Mouse (Mus musculus) lung, adult 2 months (tissue): ENCODE measurements around the gene Mrpl34. TPM values are rescaled to one million over a fixed set of nuclear protein-coding genes. Genes with fewer than 3 reads are reported as not detected.
A peak's percentile ranks its signal among the peaks of the same experiment; 100 is the strongest.

Source experiments
- DNase-seq: peaks from one replicate; pipeline ENCODE4 v3.0.0; 2022
- H3K4me1 ChIP-seq: fragments of 200-500 bp; 2 replicates; pipeline ENCODE4 v1.6.1; 2011; ENCODE audit warnings: low read length; ENCODE audit not compliant: control insufficient read depth, insufficient read depth
- H3K4me3 ChIP-seq: fragments of 200-500 bp; replicated peaks from 2 replicates; pipeline ENCODE3; 2011; ENCODE audit warnings: low read depth, mild to moderate bottlenecking, control low read depth, low read length; ENCODE audit errors: extremely low read depth
- CTCF ChIP-seq: fragments of 200-500 bp; IDR thresholded peaks from 2 replicates; pipeline ENCODE4 v1.5.1; 2011; ENCODE audit warnings: mild to moderate bottlenecking, low read length, control low read depth; ENCODE audit not compliant: insufficient read depth
- POLR2A ChIP-seq: fragments of 200-500 bp; IDR thresholded peaks from 2 replicates; pipeline ENCODE4 v1.6.1; 2011; ENCODE audit warnings: low read depth, mild to moderate bottlenecking, control low read depth, low read length, borderline replicate concordance; ENCODE audit errors: extremely low read depth
- WGBS: fragments of 180-500 bp; shearing (Covaris S2); methylation state at CpG from one replicate; pipeline ENCODE4 v1.1.7; 2018; 5-methylcytosine and 5-hydroxymethylcytosine counted together
- polyA plus RNA-seq: library from polyadenylated mRNA; depleted of rRNA; stranded (reverse); fragments of >200 nt; gene quantifications from 2 replicates; pipeline ENCODE4 v1.2.3, GENCODE M21; 2012

Gene Mrpl34
- polyA plus RNA-seq, 1 experiment: 59.4 TPM

- WGBS: 86% methylated on average over 25 of the region's 25 CpGs
- TF ChIP-seq CTCF (no peak), POLR2A (0 out of 2 replicates have a peak, but pooled peaks have one; percentile 11)
- no peak for DNase-seq
- H3K4me1 ChIP-seq: peaks cover 9% of the 10 kb centered on the region
- H3K4me3 ChIP-seq: no peak overlapping the region
Measured at GRCm38 (mm10) chr8:71474785-71475701, 10.3 kb downstream of the Mrpl34 start.

DNA sequence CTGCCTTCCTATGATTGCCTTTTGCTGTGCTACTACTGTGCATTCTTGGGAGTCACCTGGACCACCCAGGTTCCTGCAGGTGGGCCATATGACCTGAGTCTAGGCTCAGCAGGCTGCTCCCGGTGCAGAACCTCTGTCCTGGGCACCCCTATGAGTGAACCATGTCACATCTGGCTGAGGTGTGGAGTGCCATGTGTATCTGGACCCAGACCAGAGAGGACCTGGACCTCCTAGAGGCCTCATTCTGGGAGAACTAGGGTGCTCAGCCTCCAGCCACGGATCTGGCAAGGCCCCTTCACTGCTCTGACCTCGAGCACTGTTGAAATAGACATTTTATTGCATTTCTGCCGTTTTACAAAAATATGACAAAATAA lies 10.9 kb downstream of the Mrpl34 start:
- peaks cover 3% of the 10 kb centered on the region; the same call in 1 of the 2 replicates for H3K4me1 ChIP-seq
- WGBS: 31% methylated on average over 4 of the region's 4 CpGs
- no peak for DNase-seq
- TF ChIP-seq POLR2A: no peak
- TF ChIP-seq CTCF: no peak
- H3K4me3 ChIP-seq: no peak overlapping the region

DNA sequence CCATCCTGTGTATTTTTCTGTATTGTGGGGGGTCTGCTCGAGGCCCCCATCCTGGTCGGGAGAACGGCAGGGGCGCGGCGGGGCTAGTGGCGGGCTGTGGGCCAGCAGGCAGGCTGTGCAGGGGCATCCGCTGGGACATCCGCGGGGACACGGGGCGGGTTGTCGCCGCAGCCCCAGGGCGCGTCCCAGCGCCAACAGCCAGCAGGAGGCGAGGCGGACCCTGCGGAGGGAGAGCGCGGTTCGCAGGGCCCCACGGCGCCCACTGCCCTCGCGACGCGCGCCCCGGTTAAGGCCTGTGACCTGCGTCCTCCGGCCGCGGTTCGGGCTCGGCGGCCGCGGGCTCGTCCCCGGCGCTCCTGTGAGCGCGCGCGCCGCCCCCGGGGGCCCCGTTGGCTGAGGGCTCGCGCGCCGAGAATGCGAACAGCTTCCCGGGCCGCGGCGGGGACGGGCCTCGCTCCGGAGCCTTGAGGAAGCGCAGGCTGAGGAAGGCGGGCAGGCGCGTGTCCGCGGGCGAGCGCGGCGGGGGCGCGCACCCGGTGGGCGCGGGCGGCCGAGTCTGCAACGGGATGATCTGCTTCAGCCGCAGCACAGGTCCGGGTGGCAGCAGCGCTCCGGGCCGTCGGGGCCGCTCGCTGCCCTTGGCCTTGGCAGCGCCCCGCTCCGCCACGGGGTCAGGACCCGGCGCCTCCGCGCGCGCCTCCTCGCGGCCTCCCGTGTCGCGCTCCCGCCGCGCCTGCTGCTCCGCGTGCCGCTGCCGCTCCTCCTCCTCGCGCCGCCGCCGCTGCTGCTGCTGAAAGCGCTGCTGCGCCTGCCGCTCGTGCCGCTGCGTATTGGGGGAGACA lies 11.6 kb downstream of the Mrpl34 start:
- TF ChIP-seq POLR2A (no peak), CTCF (no peak)
- WGBS: under 1% methylated on average over 119 of the region's 121 CpGs
- peaks cover 3% of the 10 kb centered on the region; the same call in 1 of the 2 replicates for H3K4me1 ChIP-seq
- DNase-seq: peak; percentile 77
- H3K4me3 ChIP-seq: peak overlapping the region; percentile 70

DNA sequence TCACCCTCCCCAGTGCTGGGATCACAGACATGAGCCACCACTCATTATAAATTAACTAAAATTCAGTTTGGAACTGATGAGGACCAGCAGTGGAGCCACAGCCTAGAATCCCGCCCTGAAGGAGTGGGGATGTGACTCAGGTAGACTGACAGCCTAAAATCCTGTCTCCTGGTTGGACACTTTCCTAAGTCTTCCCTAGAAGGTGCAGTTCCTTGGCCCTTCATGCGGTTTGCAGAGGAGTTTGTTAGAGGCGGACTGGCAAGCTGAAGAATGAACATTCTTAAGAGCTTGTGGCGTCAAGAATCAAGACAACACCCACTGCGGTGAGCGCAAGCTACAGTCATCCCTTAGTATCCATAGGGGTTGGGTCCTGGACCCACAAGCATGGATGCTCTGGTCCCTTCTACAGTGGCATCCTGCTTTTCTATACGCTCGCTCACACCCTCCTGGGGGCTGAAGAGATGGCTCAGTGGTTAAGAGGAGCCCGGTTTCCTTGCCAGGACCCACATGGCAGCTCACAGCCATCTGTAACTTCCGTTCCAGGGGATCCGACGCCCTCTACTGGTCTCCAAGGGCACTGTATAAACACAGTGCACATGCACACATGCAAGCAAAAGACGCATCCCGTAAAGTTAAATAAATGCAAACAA lies 12.6 kb downstream of the Mrpl34 start:
- 65% methylated on average over 14 of the region's 14 CpGs for WGBS
- no peak for DNase-seq
- Histone ChIP-seq H3K4me3 (no peak overlapping the region), H3K4me1 (peaks cover 3% of the 10 kb centered on the region; the same call in 1 of the 2 replicates)
- TF ChIP-seq CTCF: peak; percentile 26; the same call in 1 of the 2 replicates
- no peak for TF ChIP-seq POLR2A

GRCm38 (mm10) chr8:71478943-71479342 lies 14.2 kb downstream of the Mrpl34 start:
- DNase-seq: no peak
- Histone ChIP-seq H3K4me1 (peaks cover 3% of the 10 kb centered on the region; the same call in 1 of the 2 replicates), H3K4me3 (no peak overlapping the region)
- TF ChIP-seq CTCF (no peak), POLR2A (no peak)
- WGBS: 92% methylated on average over 11 of the region's 11 CpGs

DNA sequence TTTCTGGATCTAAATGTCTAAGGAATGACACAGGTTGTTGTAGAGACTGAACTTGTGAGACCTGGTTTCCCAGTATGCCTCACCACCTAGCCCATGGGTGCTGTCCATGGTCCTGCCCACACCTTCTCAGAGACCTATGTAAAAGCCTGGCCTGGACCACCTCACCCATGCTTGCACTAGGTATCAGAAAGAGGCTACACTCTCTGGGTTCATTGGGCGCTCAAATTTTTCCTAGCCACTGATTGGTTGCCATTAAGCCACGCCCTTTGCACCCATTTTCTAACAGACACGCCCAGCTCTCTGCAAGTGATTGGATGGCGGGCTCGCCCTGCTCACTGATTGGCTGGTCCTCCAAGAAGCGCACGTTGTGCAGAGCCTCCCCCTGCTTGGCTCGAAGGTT lies 19.2 kb downstream of the Mrpl34 start:
- TF ChIP-seq CTCF: no peak
- TF ChIP-seq POLR2A: no peak
- DNase-seq: peak; percentile 30
- no peak overlapping the region for H3K4me3 ChIP-seq
- H3K4me1 ChIP-seq: peaks cover 12% of the 10 kb centered on the region
- WGBS: 70% methylated on average over 8 of the region's 8 CpGs

DNA sequence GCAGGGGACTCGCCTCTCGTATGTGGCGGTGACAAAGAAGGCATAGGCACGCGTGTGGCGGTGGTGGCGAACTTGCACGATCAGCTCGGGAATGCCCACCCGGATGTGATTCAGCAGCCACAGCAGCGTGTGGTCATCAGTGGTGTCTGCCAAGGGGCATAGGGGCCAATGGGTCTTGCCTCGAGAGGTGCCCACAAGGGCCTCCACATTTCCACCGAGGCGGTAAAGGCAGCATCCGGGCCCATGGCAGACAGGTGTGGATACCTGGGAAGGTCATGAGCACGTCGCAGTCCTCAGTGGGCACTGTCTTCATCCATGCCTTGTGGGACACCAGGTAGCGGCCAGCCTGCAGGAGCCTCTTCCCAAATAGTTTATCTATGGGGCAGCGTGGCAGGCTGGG lies 20.0 kb downstream of the Mrpl34 start:
- Histone ChIP-seq H3K4me1 (peaks cover 19% of the 10 kb centered on the region), H3K4me3 (no peak overlapping the region)
- TF ChIP-seq POLR2A (no peak), CTCF (no peak)
- WGBS: 94% methylated on average over 19 of the region's 19 CpGs
- DNase-seq: no peak

DNA sequence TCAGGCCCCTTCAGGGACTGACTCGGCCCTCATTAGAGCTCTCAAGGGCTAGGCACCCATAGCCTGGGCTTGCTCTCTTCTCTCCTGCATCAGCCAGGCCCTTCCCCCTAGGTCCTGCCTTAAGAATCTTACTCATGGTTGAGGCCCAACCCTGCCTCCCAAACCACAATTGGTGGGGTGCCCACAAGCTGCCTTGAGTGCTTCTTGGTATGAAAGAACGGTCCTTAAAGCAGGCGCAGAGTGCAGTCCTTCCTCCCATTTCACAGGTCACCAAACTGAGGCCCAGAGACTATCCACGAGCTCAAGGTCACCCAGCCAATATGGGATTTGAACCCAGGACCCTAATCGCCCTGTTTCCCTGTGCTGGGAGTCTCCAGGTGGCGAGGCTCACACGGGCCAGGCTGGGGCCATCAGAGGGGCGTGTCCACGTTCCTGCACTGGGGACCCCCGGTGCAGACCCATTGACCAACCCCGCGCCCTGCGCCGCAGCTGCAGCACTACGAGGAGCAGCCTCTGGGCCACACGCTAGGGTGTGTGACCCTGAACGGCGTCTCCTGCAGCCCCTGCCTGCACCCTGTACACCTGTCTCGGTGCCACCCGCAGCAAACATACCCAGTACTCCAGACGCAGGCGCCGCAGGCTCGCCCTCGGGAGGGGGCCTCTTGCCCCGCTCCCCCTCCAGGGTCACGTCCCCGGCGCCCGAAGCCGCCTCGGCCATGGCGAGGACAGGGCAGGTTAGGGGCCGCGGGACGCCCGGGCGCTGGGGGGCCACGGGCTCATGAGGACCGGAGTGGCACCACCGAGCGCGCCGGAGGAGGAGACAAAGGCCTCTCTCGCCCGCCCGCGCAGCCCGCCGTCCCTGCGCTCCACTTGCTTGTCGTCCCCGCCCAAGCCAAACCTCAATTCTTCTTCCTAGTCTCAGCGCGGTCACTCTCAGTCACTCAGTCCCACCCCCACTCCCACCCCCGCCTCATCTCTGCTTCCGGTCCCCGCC lies 20.7 kb downstream of the Mrpl34 start, which contains the start of gene Ano8:
TSS of gene Ano8 (minus strand) at position 822 of the 994 bp plus-strand sequence.
- no peak for TF ChIP-seq CTCF
- peak; percentile 31; the same call in 1 of the 2 replicates for TF ChIP-seq POLR2A
- H3K4me1 ChIP-seq: peaks cover 19% of the 10 kb centered on the region
- WGBS: 6% methylated on average over 58 of the region's 58 CpGs
- peak within 1 kb of the TSS; percentile 74 for H3K4me3 ChIP-seq
- peak; percentile 74 for DNase-seq

DNA sequence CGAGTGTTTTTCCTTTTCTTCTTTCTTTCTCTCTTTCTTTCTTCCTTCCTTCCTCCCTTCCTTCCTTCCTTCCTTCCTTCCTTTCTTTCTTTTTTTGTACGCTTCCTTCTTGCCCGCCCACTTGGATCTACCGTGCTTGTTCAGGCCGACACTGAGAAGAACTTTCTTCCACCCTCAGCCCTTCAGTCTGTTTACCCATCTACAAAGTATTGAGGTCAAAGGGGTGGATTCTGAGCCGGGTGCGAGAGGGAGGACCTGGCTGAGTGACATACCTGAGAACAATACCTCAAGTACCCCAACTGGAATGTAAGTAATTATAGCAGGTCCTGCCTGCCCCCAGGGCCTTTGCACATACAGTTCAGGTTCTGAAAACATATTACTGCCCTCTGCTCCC lies 21.4 kb downstream of the Mrpl34 start:
- WGBS: 6% methylated on average over 7 of the region's 7 CpGs

More for the DNA sequence above, 21.4 kb downstream of the Mrpl34 start:
- Histone ChIP-seq H3K4me3 (no peak overlapping the region), H3K4me1 (peaks cover 19% of the 10 kb centered on the region)
- TF ChIP-seq POLR2A (no peak), CTCF (no peak)
- peak; percentile 49 for DNase-seq
